Mouse (Mus musculus) MN1 (cell line): ENCODE measurements at regions not wholly inside any gene's neighbourhood (a gene's known extent, or its start where the extent isn't known, plus 50 kb on each side); places are given as distances from the start of the nearest gene placed in this dataset.

ENCODE experiments used
- DNase-seq: peaks from one replicate; pipeline ENCODE4 v3.0.0-alpha.2; 2016; ENCODE audit warnings: low spot score

DNA sequence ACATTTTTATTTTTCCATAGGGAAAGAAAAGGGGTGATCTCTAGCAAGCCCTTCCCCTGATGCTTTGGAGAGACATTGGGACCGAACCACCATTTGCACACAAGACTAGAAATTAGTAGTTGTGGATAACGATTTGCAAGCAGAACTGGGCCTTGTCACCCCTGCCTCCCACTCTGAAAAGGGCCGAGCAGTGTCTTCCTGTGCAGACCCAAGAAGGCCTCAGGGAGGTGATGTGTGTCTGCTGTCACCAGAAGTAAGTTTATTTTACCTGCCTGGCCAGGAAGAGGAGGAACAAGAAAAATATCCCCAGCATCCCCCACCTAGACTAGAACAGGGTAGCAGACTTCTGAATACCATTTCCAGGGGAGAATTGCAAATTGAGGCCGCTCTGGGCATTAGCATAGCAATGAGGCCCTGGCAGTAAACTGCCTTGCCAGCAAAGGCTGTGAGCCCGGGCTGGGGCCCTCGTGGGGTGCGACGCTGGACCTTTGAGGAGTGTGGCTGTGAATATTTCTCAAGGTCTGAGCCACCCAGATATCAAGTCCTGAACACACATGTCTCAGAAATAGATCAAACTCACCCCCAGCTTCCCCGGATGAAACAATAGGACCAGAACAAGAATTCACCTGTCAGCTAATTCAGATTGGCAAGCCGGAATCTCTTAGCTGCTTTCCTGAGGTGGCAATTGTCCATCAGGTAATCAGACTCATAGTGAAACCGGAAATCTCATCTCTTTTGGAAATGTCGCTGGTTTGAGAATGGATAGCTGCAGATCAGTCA, 470.4 kb downstream of the Vrk1 start:
- no peak for DNase-seq

- no peak for DNase-seq
Observed at GRCm38 (mm10) chr12:106501622-106502327, 491.7 kb downstream of the Vrk1 start.

GRCm38 (mm10) chr12:106504285-106504684, 494.3 kb downstream of the Vrk1 start:
- no peak for DNase-seq

GRCm38 (mm10) chr12:106514057-106514456, 504.0 kb downstream of the Vrk1 start:
- no peak for DNase-seq

- DNase-seq, result no peak
Observed at GRCm38 (mm10) chr12:106515257-106515788, 505.3 kb downstream of the Vrk1 start.

- DNase-seq, result no peak
Observed at GRCm38 (mm10) chr12:106519141-106519540, 509.1 kb downstream of the Vrk1 start.

DNA sequence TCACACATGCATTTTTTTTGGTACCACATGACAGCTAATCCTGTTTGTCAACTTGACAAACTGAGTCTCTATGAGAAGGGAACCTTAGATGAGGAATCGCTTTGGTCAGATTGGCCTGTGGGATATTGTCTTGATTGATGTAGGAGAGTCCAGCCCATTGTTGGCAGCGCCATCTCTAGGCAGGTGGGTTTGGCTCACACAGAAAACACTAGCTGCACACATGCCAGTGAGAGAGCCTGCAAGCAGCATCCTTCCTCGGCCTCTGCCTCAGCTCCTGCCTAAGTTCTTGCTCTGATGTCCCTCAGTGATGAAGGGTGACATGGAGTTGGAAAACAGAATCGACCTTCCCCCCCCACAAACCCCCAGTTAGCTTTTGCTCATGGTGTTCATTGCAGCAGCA, 514.4 kb downstream of the Vrk1 start:
- DNase-seq, result no peak

- no peak for DNase-seq
Observed at GRCm38 (mm10) chr12:106527116-106527515, 517.1 kb downstream of the Vrk1 start.

GRCm38 (mm10) chr12:106527699-106528434, 517.8 kb downstream of the Vrk1 start:
- DNase-seq, result no peak

DNA sequence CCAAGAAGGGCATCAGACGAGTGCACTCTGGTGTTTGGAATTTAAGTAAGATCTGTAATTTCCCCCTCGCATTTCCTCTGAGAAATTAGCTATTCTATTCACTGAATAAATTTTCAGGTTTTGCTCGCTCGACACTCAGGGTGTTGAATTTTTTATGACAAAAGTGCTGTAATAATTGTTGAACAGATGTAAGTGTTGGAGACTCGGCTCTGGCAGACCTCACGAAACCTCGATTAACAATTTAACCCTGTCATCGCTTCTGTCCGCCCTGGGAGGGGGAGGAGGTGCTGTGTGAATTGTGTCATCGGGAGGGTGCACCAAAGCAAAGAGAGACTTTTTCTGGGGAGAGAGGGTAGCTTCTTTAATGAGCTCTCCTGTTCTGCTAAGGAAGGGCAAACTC, 518.5 kb downstream of the Vrk1 start:
- no peak for DNase-seq

DNA sequence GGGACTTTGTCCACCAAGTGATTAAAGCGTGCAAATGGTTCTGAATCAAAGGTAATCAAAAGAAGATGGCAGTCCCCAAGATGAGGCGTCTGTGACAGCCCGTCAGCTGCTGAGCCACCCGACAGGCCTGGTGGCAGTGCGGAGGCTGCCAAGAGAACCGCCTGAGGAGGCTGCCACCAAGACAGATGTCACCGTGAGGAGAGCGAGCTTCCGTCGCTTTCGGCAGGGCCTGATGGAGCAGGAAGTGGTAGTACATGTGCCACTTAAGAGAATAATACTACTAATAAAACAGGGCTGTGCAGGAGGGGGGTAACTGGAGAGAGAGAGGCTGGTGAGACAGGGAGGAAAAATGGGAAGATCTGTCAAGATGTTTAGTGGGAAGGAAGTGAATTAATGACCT, 519.1 kb downstream of the Vrk1 start:
- no peak for DNase-seq

DNA sequence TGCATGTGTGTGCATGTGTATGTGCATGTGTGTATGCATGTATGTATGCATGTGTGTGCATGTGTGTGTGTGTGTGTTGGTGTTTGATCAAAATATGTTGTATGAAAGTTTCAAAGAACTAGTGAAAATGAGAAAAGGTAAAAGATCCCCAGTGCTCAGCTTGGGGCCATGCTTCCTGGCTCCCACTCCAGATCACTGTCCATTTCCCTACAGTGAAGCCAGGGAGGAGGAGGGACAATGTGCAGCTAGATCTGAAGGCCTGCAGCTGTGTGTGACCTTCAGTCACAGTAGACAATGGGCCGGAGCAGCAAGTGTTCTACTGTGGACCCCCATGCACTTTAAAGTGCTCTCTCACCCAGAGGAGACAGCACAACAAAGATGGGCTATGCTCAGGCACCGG, 525.1 kb downstream of the Vrk1 start:
- DNase-seq, result no peak

- no peak for DNase-seq
Observed at GRCm38 (mm10) chr12:106535628-106536288, 525.7 kb downstream of the Vrk1 start.

GRCm38 (mm10) chr12:106536289-106536636, 526.2 kb downstream of the Vrk1 start:
- DNase-seq, result no peak

DNA sequence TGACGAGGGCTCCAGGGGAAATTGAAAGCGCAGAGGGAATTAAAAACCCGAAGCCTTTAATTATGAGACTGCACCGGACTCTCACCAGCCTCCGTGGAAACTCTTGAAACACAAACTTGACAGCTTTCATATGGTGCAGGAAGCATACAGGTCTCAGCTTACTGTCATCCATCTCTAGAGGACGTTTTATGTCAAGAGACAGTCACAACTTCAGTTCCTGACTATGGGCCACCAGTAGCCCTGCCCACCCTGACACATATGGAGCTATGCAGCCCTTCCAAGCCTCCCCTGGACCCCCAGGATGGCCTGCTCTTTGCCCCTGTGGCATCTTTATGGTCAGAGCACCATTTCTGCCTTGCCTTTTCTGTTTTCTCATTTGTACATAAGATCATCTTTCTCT, 530.0 kb downstream of the Vrk1 start:
- no peak for DNase-seq

GRCm38 (mm10) chr12:106559566-106559965, 549.5 kb downstream of the Vrk1 start:
- no peak for DNase-seq

- no peak for DNase-seq
Observed at GRCm38 (mm10) chr12:106565263-106565681, 555.2 kb downstream of the Vrk1 start.

- DNase-seq, result no peak
Observed at GRCm38 (mm10) chr12:106566361-106566760, 556.3 kb downstream of the Vrk1 start.

DNA sequence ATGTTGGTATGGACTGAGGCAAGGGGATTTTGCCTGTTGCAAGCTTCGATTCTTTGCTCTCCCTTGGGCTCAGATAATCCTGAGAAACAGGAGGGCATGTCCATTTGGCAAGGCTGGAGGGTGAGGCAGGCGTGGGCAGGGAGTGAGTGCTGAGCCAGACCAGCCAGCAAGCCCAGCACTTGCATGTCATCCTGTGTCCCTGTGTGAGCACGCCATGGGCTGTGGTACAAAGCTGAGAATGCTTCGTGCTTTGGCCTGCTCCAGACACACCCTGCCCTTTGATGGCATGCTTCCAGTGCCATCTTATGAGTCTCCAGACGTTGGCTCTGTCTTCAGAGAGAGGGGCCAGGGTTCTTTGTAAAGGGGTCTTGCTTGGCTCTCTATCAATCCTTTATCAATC, 557.1 kb downstream of the Vrk1 start:
- no peak for DNase-seq

- DNase-seq, result no peak
Observed at GRCm38 (mm10) chr12:106568541-106569085, 558.6 kb downstream of the Vrk1 start.

- DNase-seq, result no peak
Observed at GRCm38 (mm10) chr12:106572956-106573355, 562.9 kb downstream of the Vrk1 start.

- DNase-seq, result no peak
Observed at GRCm38 (mm10) chr12:106582760-106583159, 572.7 kb downstream of the Vrk1 start.
